Mouse (Mus musculus) small intestine, adult 2 months (tissue): ENCODE results near the gene Crk. TPM values are rescaled to one million over a fixed set of nuclear protein-coding genes. Genes with fewer than 3 reads are reported as not detected.

Experiments
- H3K27ac ChIP-seq: fragments of 200-500 bp; 2 replicates; pipeline ENCODE4 v1.5.1; 2012; ENCODE audit warnings: low read depth, low read length, control low read depth, inconsistent platforms; ENCODE audit not compliant: insufficient read depth
- H3K27me3 ChIP-seq: fragments of 200-500 bp; 2 replicates; pipeline ENCODE4 v1.6.1; 2012; ENCODE audit warnings: mild to moderate bottlenecking, moderate library complexity, low read length, inconsistent platforms; ENCODE audit not compliant: control insufficient read depth, insufficient read depth
- H3K36me3 ChIP-seq: fragments of 200-500 bp; 2 replicates; pipeline ENCODE4 v1.6.1; 2012; ENCODE audit warnings: mild to moderate bottlenecking, low read length, control low read depth, inconsistent platforms; ENCODE audit not compliant: control insufficient read depth, insufficient read depth
- H3K4me1 ChIP-seq: fragments of 200-500 bp; 2 replicates; pipeline ENCODE4 v1.6.1; 2012; ENCODE audit warnings: low read length, inconsistent platforms, mixed read lengths; ENCODE audit not compliant: control insufficient read depth, insufficient read depth, insufficient read length
- H3K4me3 ChIP-seq: fragments of 200-500 bp; 2 replicates; pipeline ENCODE4 v1.5.1; 2012; ENCODE audit warnings: low read depth, mild to moderate bottlenecking, control low read depth, inconsistent platforms, low read length, moderate library complexity
- CTCF ChIP-seq: fragments of 200-500 bp; IDR thresholded peaks from 2 replicates; pipeline ENCODE4 v1.5.1; 2012; ENCODE audit warnings: low read depth, mild to moderate bottlenecking, control low read depth, inconsistent platforms, low read length, moderate library complexity, mixed read lengths; ENCODE audit not compliant: insufficient replicate concordance, insufficient read length; ENCODE audit errors: extremely low read depth
- POLR2A ChIP-seq: fragments of 200-500 bp; IDR thresholded peaks from 2 replicates; pipeline ENCODE4 v1.6.1; 2012; ENCODE audit warnings: low read depth, mild to moderate bottlenecking, control low read depth, inconsistent platforms, low read length, moderate library complexity
- WGBS: fragments of 180-500 bp; shearing (Covaris S2); methylation state at CpG from one replicate; pipeline ENCODE4 v1.1.7; 2018; 5-methylcytosine and 5-hydroxymethylcytosine counted together
- polyA plus RNA-seq: library from polyadenylated mRNA; depleted of rRNA; stranded (reverse); fragments of >200 nt; gene quantifications from 2 replicates; pipeline ENCODE4 v1.2.3, GENCODE M21; 2012

Crk gene
- polyA plus RNA-seq, 1 experiment, result 111 TPM

DNA sequence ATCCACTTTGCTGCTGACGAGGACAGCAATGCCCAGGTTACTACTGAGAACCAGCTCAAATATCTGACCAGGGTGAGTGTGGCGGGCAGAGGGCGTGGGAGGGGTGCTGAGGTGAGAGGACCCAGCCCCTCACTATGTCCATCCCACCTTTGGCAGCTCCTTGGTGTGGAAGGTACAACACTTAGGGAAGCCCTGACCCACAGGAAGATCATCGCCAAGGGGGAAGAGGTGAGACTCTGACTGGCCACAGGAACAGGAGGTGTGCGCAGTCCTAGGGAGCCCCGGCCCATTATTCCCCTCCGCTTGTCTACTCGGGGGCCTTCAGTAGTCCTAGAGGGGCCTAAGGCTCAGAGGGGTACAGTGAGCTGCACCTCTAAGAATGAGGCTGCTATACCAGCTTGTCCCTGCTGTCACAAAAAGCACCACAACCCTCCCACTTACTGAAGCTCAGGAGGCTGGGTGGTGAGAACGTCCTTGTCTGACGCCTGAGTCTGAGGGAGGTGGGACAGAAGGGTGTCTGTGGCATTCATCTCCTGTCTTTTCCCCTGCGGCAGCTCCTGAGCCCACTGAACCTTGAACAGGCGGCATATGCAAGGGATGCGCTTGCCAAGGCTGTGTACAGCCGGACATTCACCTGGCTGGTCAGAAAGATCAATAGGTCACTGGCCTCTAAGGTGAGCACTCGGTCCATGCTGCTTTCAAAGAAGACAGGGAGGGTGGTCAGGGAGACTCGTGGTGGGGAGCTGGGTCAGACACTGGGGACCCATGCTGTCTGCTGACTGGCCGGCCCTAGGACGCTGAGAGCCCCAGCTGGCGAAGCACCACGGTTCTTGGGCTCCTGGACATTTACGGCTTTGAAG lies 17.9 kb upstream of the Crk start:
- Histone ChIP-seq H3K27ac (no peak overlapping the region), H3K4me3 (no peak overlapping the region), H3K36me3 (peaks cover 48% of the 10 kb centered on the region), H3K27me3 (no peaks in the 10 kb centered on the region), H3K4me1 (peaks cover 8% of the 10 kb centered on the region; the same call in 1 of the 2 replicates)
- TF ChIP-seq POLR2A, result no peak
- TF ChIP-seq CTCF, result no peak
- WGBS, result 92% methylated on average over 21 of the region's 21 CpGs

DNA sequence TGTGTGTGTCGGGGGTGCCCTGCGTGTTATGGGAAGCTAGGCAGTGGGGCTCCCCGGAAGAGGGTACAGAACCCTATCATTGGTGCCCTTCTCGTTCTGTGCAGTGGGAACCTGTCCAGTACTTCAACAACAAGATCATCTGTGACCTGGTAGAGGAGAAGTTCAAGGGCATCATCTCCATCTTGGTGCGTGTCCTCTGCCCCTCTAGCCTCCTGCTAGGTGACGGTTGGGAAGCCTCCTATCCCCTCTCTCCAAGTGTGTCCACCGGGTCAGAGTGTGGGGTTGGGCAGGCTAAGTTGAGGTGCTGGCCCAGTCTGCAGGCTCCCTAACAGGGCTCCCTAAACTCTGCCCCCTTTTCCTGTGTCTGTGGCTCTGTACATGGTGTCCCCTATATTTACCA lies 16.9 kb upstream of the Crk start:
- H3K36me3 ChIP-seq, result peaks cover 56% of the 10 kb centered on the region
- TF ChIP-seq CTCF (no peak), POLR2A (no peak)
- no peaks in the 10 kb centered on the region for H3K27me3 ChIP-seq
- H3K4me1 ChIP-seq, result peaks cover 2% of the 10 kb centered on the region; the same call in 1 of the 2 replicates
- WGBS, result 90% methylated on average over 7 of the region's 7 CpGs
- no peak overlapping the region for H3K27ac ChIP-seq
- no peak overlapping the region for H3K4me3 ChIP-seq

DNA sequence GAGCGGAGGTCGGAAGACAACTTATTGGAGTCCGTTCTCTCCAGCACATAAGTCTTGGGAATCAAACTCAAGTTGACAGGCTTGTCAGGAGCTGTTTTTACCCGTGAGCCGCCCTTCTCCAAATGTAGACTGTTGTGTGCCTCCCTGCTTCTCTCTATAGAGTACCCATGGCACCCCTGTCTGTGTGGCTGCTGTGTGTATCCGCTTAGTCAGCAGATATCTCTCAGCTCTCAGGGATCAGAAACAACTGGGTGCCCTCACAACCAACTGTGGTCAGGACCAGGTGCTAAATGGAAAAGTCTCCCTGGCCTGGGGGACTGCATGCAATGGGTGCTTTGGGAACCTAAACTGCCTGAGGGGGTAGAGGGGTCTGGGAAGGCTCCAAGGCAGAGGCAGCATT lies 12.8 kb upstream of the Crk start:
- no peaks in the 10 kb centered on the region for H3K27me3 ChIP-seq
- H3K36me3 ChIP-seq, result peaks cover 69% of the 10 kb centered on the region
- H3K4me1 ChIP-seq, result no peaks in the 10 kb centered on the region
- TF ChIP-seq CTCF (no peak), POLR2A (no peak)
- 92% methylated on average over 6 of the region's 6 CpGs for WGBS
- no peak overlapping the region for H3K4me3 ChIP-seq
- no peak overlapping the region for H3K27ac ChIP-seq

DNA sequence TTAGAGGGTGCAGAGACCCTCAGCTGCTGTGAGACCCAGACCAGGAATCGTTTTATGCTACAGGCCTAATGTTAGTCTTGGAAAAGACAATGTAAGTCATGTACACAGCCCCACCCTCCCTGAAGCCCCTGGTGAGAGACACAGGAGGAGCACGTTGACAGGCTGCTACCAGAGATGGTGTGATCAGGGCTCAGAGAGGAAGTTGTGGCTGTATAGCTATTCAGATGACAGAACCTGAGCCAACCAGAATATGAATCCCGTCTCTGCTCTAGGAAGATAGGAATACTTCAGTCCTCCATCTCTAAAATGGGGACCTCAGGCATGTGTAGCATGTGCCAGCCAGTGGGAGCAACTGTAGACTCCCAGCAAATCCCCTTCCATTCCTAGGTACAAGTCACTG lies 10.4 kb upstream of the Crk start:
- no peak for TF ChIP-seq CTCF
- TF ChIP-seq POLR2A, result no peak
- 82% methylated on average over 3 of the region's 3 CpGs for WGBS
- H3K36me3 ChIP-seq, result peaks cover 74% of the 10 kb centered on the region

DNA sequence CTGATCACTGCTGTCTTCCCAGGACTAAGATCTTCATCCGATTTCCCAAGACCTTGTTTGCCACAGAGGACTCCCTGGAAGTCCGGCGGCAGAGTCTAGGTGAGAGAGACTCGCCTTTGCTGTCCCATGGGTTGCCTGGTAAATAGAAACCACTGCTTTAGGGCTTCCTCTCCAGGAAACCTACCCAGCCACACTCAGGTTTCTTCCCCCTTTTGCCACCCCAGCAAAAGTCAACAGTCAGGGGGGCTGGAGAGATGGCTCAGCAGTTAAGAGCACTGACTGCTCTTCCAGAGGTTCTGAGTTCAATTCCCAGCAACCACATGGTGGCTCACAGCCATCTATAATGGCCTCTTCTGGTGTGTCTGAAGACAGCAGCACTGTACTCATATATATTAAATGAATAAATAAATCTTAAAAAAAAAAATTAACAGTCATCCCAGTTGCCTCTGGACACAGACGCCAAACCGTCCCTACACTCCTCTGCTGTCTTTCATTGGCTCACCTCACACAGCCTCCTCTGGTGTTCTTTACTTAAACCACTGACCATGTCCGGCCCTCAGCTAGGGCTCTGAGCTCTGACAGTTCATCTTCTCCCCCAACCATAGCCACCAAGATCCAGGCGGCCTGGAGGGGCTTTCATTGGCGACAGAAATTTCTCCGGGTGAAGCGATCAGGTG lies 9.7 kb upstream of the Crk start:
- H3K27me3 ChIP-seq, result no peaks in the 10 kb centered on the region
- H3K27ac ChIP-seq, result no peak overlapping the region
- peaks cover 75% of the 10 kb centered on the region for H3K36me3 ChIP-seq
- no peaks in the 10 kb centered on the region for H3K4me1 ChIP-seq
- WGBS, result 87% methylated on average over 11 of the region's 11 CpGs
- no peak overlapping the region for H3K4me3 ChIP-seq
- TF ChIP-seq POLR2A (no peak), CTCF (no peak)

More for the DNA sequence above, 10.4 kb upstream of the Crk start:
- Histone ChIP-seq H3K4me3 (no peak overlapping the region), H3K27ac (no peak overlapping the region), H3K4me1 (no peaks in the 10 kb centered on the region), H3K27me3 (no peaks in the 10 kb centered on the region)

DNA sequence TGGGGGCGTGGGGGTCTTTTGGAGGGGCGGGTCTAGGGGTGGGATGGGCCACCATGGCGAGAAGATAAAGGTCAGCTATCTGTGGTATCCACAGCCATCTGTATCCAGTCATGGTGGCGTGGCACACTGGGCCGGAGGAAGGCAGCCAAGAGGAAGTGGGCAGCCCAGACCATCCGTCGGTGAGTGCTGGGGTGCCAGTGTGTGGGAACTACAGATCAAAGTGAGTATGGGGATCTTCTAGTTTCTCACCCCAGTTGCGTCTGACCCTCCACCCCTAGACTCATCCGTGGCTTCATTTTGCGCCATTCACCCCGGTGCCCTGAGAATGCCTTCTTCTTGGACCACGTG lies 9.2 kb upstream of the Crk start:
- WGBS, result 91% methylated on average over 12 of the region's 12 CpGs
- Histone ChIP-seq H3K4me3 (no peak overlapping the region), H3K4me1 (no peaks in the 10 kb centered on the region), H3K36me3 (peaks cover 73% of the 10 kb centered on the region), H3K27me3 (no peaks in the 10 kb centered on the region), H3K27ac (no peak overlapping the region)
- TF ChIP-seq POLR2A (no peak), CTCF (no peak)

DNA sequence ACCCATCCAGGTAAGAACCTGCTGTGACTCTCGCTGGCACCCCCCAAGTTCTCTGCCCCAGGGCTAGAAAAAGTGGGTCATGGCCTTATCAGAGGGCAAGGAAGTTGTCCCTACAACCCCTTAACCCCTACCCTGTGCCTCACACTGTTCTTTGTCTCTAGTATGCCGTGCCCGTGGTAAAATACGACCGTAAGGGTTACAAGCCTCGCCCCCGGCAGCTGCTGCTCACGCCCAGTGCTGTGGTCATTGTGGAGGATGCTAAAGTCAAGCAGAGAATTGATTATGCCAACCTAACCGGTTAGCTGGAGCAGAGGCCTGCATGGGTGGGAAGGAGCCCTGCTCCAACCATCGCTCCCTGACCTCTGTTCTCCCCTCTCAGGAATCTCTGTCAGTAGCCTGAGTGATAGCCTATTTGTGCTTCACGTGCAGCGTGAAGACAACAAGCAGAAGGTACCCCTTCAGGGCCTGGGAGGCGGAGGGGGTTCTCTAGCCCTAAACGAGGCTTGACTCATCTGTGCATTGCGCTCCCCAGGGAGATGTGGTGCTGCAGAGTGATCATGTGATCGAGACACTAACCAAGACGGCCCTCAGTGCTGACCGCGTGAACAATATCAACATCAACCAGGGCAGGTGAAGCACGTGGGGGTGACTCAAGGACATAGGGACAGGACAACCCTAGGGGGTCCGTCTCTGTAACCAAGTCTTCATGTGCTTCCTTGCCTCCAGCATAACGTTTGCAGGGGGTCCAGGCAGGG lies 7.5 kb upstream of the Crk start:
- Histone ChIP-seq H3K27me3 (no peaks in the 10 kb centered on the region), H3K27ac (no peak overlapping the region), H3K4me3 (no peak overlapping the region), H3K4me1 (no peaks in the 10 kb centered on the region), H3K36me3 (peaks cover 60% of the 10 kb centered on the region)
- TF ChIP-seq POLR2A (no peak), CTCF (no peak)
- 84% methylated on average over 22 of the region's 22 CpGs for WGBS
